Mouse (Mus musculus) hematopoietic multipotent progenitor cell, adult 10-12 weeks (in vitro differentiated cells): ENCODE data around the gene Atp5g3. TPM values are rescaled to one million over a fixed set of nuclear protein-coding genes. Genes with fewer than 3 reads are reported as not detected.

ENCODE experiments used
- polyA plus RNA-seq: library from polyadenylated mRNA; stranded (reverse); fragments of >175 nt; gene quantifications from 2 replicates; pipeline ENCODE4 v1.2.3, GENCODE M21; 2012; ENCODE audit warnings: low replicate concordance

Atp5g3 gene
- polyA plus RNA-seq: 234 and 556 TPM in 2 replicates

GRCm38 (mm10) chr2:73911175-73911700, at the start of gene Atp5g3:
Atp5g3 (minus strand) TSS chr2:73911326.

GRCm38 (mm10) chr2:73892464-73893296, 18.4 kb downstream of the Atp5g3 start, which contains the start of gene Atf2:
Atf2 (minus strand) TSS chr2:73892639.

Other genes starting within 250 kb of the Atp5g3 start
- not detected in 2 replicates for gene Chn1, start 136.0 kb downstream of the Atp5g3 start, polyA plus RNA-seq
- 7.5 and 10.9 TPM in 2 replicates for gene Atf2, start 18.7 kb downstream of the Atp5g3 start, polyA plus RNA-seq